Mouse (Mus musculus): ENCODE data around the gene Rpn1. TPM values are rescaled to one million over a fixed set of nuclear protein-coding genes. Genes with fewer than 3 reads are reported as not detected.
"Not testable (repeated sequence)": the region's sequence is repeated elsewhere in the genome, so short reads cannot be mapped to it uniquely, and the experiment has no call there.

Rpn1 gene
- polyA plus RNA-seq, 1 experiment from 2014 or later, result 468 TPM

DNA sequence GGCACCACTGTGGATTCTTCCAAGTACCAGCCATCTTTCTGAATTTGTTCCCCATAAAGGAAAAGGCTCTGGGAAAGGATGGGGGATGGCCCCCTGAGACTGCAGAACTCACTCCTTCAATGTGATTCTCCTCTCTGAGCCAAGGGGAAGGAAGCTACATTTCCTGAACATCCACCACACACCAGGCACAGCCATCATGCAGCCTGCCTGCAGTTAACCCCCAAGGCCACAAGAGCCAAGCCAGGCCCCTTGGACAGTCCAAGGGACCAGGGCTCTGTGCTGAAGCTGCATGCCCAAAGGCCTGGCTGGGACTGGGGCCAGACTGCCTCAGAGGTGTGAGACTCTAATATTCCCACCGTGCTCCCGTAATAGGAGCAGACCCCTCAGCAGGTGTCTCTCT is 37.5 kb downstream of the Rpn1 start:
- Histone ChIP-seq H3K36me3 (ENCODE audit: control insufficient read depth, insufficient read depth, low read length) (no peaks in the 10 kb centered on the region), H3K9me3 (replicated peaks; ENCODE audit: control insufficient read depth, low read length) (no peaks in the 10 kb centered on the region), H3K27me3 (ENCODE audit: control insufficient read depth, insufficient read depth, low read length) (no peaks in the 10 kb centered on the region), H3K4me3 (replicated peaks; ENCODE audit: low read length) (no peak overlapping the region), H3K27ac (ENCODE audit: low read length) (no peak overlapping the region), H3K4me2 (ENCODE audit: low read depth, low read length) (no peak overlapping the region), H3K4me1 (ENCODE audit: control insufficient read depth, insufficient read depth, low read length) (peaks cover 8% of the 10 kb centered on the region; the same call in 1 of the 2 replicates), H3K9ac (ENCODE audit: low read length) (no peak overlapping the region)
- ATAC-seq (ENCODE audit: insufficient read depth, low FRiP score), result no peak
- 75% methylated on average over 2 of the region's 2 CpGs for WGBS

DNA sequence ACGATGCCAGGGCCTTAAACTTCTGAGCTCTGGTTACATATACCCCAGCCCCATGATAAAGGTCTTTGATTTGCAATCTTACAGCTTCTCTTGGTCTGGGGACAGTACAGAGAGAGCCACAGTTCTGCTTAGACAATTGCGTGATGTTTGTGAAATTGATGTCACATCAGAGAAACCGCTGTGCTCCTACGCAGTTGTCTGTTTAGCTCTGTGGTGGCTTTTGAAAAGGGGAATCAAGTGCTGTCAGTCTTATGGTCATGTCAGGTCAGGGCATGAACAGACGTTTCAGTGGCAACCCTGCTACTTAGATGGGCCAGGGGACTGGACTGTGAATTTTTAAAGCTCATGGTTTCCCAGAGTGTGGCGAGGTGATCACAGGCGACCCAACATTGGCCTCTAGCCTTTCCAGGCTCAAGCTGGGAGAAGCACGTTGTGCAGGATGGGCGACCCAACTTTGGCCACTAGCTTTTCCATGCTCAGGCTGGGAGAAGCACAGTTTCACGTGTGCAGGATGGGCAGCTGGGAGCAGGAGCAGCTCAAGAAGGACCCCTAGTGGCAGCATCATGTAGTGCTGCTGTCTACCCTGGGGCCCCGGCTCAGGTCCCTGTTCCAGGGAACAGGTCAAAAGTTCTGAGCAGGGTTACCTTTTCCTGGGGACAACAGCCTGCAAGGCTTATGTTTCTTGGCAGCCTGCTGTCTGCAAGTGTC is 39.0 kb downstream of the Rpn1 start:
- WGBS, result 40% methylated on average over 11 of the region's 11 CpGs
- no peak overlapping the region; the same call in 1 of the 2 replicates for H3K9ac ChIP-seq (ENCODE audit: low read length)
- H3K27me3 ChIP-seq (ENCODE audit: control insufficient read depth, insufficient read depth, low read length), result no peaks in the 10 kb centered on the region
- H3K4me3 ChIP-seq (replicated peaks; ENCODE audit: low read length), result no peak overlapping the region
- H3K9me3 ChIP-seq (replicated peaks; ENCODE audit: control insufficient read depth, low read length), result no peaks in the 10 kb centered on the region
- no peaks in the 10 kb centered on the region for H3K36me3 ChIP-seq (ENCODE audit: control insufficient read depth, insufficient read depth, low read length)
- H3K4me2 ChIP-seq (ENCODE audit: low read depth, low read length), result peak overlapping the region; percentile 35; the same call in 1 of the 2 replicates
- peaks cover 8% of the 10 kb centered on the region; the same call in 1 of the 2 replicates for H3K4me1 ChIP-seq (ENCODE audit: control insufficient read depth, insufficient read depth, low read length)
- ATAC-seq (ENCODE audit: insufficient read depth, low FRiP score), result 0 out of 2 replicates have a peak, but pooled peaks have one; percentile 11
- no peak overlapping the region for H3K27ac ChIP-seq (ENCODE audit: low read length)

DNA sequence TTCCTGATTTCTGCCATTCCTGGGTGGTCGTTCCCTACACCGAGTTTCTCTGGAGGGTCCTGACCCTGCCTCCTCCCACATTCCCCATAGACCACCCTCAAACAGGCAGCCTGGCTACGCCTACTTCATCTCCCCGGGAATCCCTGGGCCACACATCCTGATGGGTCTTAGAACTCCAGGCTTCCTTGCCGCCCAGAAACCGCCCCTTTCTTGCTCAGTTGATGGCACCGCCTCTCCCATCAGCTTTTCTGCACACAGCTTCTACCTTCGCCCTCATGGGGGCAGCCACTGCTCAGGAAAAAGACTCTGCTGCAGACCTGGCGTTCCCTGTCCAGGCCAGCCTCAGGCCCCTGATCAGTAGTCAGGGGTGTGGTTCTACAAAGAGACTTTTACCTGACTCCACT is 39.6 kb downstream of the Rpn1 start:
- 2% methylated on average over 9 of the region's 9 CpGs for WGBS
- H3K27me3 ChIP-seq (ENCODE audit: control insufficient read depth, insufficient read depth, low read length), result no peaks in the 10 kb centered on the region
- peaks cover 8% of the 10 kb centered on the region; the same call in 1 of the 2 replicates for H3K4me1 ChIP-seq (ENCODE audit: control insufficient read depth, insufficient read depth, low read length)
- H3K4me3 ChIP-seq (replicated peaks; ENCODE audit: low read length), result no peak overlapping the region
- H3K9me3 ChIP-seq (replicated peaks; ENCODE audit: control insufficient read depth, low read length), result no peaks in the 10 kb centered on the region
- no peak overlapping the region for H3K27ac ChIP-seq (ENCODE audit: low read length)
- peak overlapping the region; percentile 35; the same call in 1 of the 2 replicates for H3K4me2 ChIP-seq (ENCODE audit: low read depth, low read length)
- H3K9ac ChIP-seq (ENCODE audit: low read length), result 0 out of 2 replicates have a peak overlapping the region, but pooled peaks have one; percentile 3
- H3K36me3 ChIP-seq (ENCODE audit: control insufficient read depth, insufficient read depth, low read length), result no peaks in the 10 kb centered on the region
- ATAC-seq (ENCODE audit: insufficient read depth, low FRiP score), result peak; percentile 91

DNA sequence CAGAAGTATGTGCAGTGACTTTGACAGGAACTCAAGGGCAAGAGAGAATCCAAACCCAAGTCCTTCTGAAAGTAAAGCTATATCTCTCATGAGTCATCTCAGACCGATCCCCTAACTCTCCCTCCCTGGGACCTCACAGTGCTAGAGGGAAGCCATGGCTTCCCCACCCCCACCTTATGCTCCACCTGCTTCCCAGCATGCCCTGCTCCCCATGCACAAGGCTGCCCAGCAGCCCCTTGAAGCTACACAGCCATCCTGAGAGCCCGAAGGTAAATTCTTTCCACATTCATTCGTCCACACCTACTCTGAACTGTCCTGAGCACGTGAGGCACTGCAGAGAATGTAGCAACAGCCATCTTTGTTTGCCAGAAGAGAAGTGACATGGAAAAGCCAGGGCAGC is 40.3 kb downstream of the Rpn1 start:
- 74% methylated on average over 4 of the region's 4 CpGs for WGBS
- Histone ChIP-seq H3K4me2 (ENCODE audit: low read depth, low read length) (no peak overlapping the region), H3K9ac (ENCODE audit: low read length) (no peak overlapping the region), H3K4me1 (ENCODE audit: control insufficient read depth, insufficient read depth, low read length) (peaks cover 8% of the 10 kb centered on the region; the same call in 1 of the 2 replicates), H3K27ac (ENCODE audit: low read length) (no peak overlapping the region), H3K36me3 (ENCODE audit: control insufficient read depth, insufficient read depth, low read length) (no peaks in the 10 kb centered on the region), H3K4me3 (replicated peaks; ENCODE audit: low read length) (no peak overlapping the region), H3K9me3 (replicated peaks; ENCODE audit: control insufficient read depth, low read length) (no peaks in the 10 kb centered on the region), H3K27me3 (ENCODE audit: control insufficient read depth, insufficient read depth, low read length) (no peaks in the 10 kb centered on the region)
- ATAC-seq (ENCODE audit: insufficient read depth, low FRiP score), result 0 out of 2 replicates have a peak, but pooled peaks have one; percentile 11

DNA sequence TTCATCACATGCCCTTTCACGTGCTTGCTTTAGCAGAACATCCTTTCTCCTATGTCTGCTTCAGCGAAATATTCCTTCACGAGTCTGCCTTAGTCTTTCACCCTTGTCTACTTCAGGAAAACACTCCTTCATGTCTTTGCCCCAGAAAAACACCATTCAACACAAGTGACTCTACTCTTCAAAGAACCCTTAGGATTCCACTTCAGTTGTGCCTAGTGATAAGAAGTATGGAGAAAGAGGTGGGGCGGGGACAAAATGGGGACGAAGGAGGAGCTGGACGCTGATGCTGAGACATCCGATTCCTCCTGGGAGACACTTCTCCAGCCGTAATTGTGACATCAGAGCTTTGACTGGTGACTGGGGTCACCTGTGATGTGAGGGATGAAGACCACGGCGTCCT is 41.5 kb downstream of the Rpn1 start:
- not testable (repeated sequence) for H3K9ac ChIP-seq (ENCODE audit: low read length); ATAC-seq (ENCODE audit: insufficient read depth, low FRiP score); H3K4me3 ChIP-seq (replicated peaks; ENCODE audit: low read length); H3K9me3 ChIP-seq (replicated peaks; ENCODE audit: control insufficient read depth, low read length); H3K4me2 ChIP-seq (ENCODE audit: low read depth, low read length); H3K4me1 ChIP-seq (ENCODE audit: control insufficient read depth, insufficient read depth, low read length); H3K27ac ChIP-seq (ENCODE audit: low read length); H3K27me3 ChIP-seq (ENCODE audit: control insufficient read depth, insufficient read depth, low read length); H3K36me3 ChIP-seq (ENCODE audit: control insufficient read depth, insufficient read depth, low read length)
- 83% methylated on average over 10 of the region's 10 CpGs for WGBS

DNA sequence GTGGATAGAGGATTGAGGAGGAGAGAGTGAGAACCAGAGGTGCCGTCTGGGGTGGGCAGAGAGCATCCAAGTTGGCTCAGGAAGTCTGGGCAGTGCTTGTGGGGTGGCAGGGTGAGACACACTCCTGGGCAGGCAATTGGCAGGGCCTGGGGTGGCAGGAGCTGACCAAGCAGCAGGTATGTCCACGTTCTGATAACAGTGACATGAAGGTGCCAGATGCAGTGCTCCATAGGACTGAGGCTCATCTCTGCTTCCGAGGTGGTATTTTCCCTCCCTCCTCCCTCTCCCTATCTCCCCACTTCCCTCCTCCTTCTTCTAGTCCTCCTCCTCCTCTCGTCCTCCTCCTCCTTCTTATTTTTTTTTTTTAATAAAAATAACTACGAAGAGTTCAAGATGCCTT is 47.2 kb downstream of the Rpn1 start:
- no peak overlapping the region for H3K9ac ChIP-seq (ENCODE audit: low read length)
- no peak overlapping the region for H3K4me3 ChIP-seq (replicated peaks; ENCODE audit: low read length)
- ATAC-seq (ENCODE audit: insufficient read depth, low FRiP score), result no peak
- H3K9me3 ChIP-seq (replicated peaks; ENCODE audit: control insufficient read depth, low read length), result no peaks in the 10 kb centered on the region
- H3K4me2 ChIP-seq (ENCODE audit: low read depth, low read length), result no peak overlapping the region
- H3K27ac ChIP-seq (ENCODE audit: low read length), result no peak overlapping the region
- no peaks in the 10 kb centered on the region for H3K36me3 ChIP-seq (ENCODE audit: control insufficient read depth, insufficient read depth, low read length)
- no peaks in the 10 kb centered on the region for H3K27me3 ChIP-seq (ENCODE audit: control insufficient read depth, insufficient read depth, low read length)
- H3K4me1 ChIP-seq (ENCODE audit: control insufficient read depth, insufficient read depth, low read length), result no peaks in the 10 kb centered on the region
- 27% methylated on average over 5 of the region's 5 CpGs for WGBS

DNA sequence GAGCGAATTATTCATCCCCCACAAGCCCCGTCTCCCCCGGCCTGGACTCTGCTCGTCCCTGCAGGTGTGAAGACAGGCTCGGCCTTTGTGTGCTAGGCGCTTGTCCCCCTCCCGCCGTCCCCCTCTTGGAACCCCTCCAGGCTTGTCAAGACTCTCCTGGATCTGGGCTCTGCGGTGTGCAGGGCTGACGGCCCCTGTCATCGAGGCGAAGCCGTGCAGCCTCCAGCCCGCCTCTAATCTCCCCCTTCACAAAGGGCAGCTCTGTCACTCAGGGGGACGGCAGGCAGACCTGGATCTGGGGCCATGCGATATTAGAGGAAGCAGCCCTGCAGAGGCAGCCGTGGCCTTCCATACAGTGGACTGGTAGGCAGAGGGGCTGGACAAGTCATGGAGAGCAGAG is 47.8 kb downstream of the Rpn1 start:
- H3K4me1 ChIP-seq (ENCODE audit: control insufficient read depth, insufficient read depth, low read length), result peaks cover 4% of the 10 kb centered on the region; the same call in 1 of the 2 replicates
- H3K4me3 ChIP-seq (replicated peaks; ENCODE audit: low read length), result 0 out of 2 replicates have a peak overlapping the region, but pooled peaks have one; percentile 4
- no peak overlapping the region for H3K27ac ChIP-seq (ENCODE audit: low read length)
- H3K36me3 ChIP-seq (ENCODE audit: control insufficient read depth, insufficient read depth, low read length), result no peaks in the 10 kb centered on the region
- 4% methylated on average over 17 of the region's 17 CpGs for WGBS
- ATAC-seq (ENCODE audit: insufficient read depth, low FRiP score), result peak; percentile 46; the same call in 1 of the 2 replicates
- no peaks in the 10 kb centered on the region for H3K27me3 ChIP-seq (ENCODE audit: control insufficient read depth, insufficient read depth, low read length)
- H3K9ac ChIP-seq (ENCODE audit: low read length), result no peak overlapping the region
- H3K9me3 ChIP-seq (replicated peaks; ENCODE audit: control insufficient read depth, low read length), result no peaks in the 10 kb centered on the region
- H3K4me2 ChIP-seq (ENCODE audit: low read depth, low read length), result peak overlapping the region; percentile 28; the same call in 1 of the 2 replicates

DNA sequence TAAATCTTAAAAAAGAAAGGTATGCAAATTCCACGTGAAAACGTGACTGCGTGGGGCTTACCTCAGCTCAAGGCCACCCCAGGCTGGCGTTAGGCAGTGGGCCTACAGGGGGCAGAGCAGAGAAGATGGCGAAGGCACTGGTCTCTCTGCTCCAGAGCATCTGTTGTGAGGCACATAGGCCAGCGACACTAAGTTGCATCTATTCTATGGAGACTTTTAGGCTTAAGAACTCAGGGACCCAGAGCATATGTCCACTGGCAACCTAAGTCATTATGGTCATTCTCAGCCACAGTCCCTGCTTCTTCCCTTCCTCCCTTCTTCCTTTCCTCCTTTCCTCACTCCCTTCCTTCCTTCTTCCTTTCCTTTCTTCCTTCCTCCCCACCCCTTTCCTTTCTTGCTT is 48.8 kb downstream of the Rpn1 start:
- Histone ChIP-seq H3K27me3 (ENCODE audit: control insufficient read depth, insufficient read depth, low read length) (no peaks in the 10 kb centered on the region), H3K9me3 (replicated peaks; ENCODE audit: control insufficient read depth, low read length) (no peaks in the 10 kb centered on the region), H3K4me1 (ENCODE audit: control insufficient read depth, insufficient read depth, low read length) (peaks cover 4% of the 10 kb centered on the region; the same call in 1 of the 2 replicates), H3K9ac (ENCODE audit: low read length) (no peak overlapping the region), H3K36me3 (ENCODE audit: control insufficient read depth, insufficient read depth, low read length) (no peaks in the 10 kb centered on the region), H3K4me3 (replicated peaks; ENCODE audit: low read length) (no peak overlapping the region), H3K27ac (ENCODE audit: low read length) (no peak overlapping the region), H3K4me2 (ENCODE audit: low read depth, low read length) (no peak overlapping the region)
- WGBS, result 83% methylated on average over 6 of the region's 6 CpGs
- ATAC-seq (ENCODE audit: insufficient read depth, low FRiP score), result no peak

DNA sequence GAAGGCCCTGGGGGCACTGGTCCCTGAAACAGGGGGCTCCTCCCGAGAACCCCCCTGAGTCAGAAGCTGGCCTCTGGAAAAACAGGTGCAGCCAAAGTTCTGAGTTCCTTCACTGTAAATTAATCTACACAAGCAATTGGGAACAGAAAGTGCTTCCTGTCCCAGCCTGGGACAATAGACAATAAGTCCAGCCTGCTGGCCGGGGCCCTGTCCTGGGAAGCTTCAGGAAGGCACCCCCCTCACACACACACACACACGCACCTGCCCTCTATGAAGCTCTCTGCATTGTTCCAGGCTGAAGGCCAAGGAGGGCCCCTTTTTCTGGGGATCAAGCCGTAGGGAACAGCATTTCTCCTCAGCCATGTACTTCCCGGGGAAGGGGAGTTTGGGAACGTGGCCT is 49.6 kb downstream of the Rpn1 start:
- no peak overlapping the region for H3K27ac ChIP-seq (ENCODE audit: low read length)
- peaks cover 4% of the 10 kb centered on the region; the same call in 1 of the 2 replicates for H3K4me1 ChIP-seq (ENCODE audit: control insufficient read depth, insufficient read depth, low read length)
- H3K27me3 ChIP-seq (ENCODE audit: control insufficient read depth, insufficient read depth, low read length), result no peaks in the 10 kb centered on the region
- WGBS, result 64% methylated on average over 6 of the region's 6 CpGs
- H3K4me3 ChIP-seq (replicated peaks; ENCODE audit: low read length), result no peak overlapping the region
- no peaks in the 10 kb centered on the region for H3K36me3 ChIP-seq (ENCODE audit: control insufficient read depth, insufficient read depth, low read length)
- no peak overlapping the region for H3K4me2 ChIP-seq (ENCODE audit: low read depth, low read length)
- no peak overlapping the region for H3K9ac ChIP-seq (ENCODE audit: low read length)
- peak; percentile 42; the same call in 1 of the 2 replicates for ATAC-seq (ENCODE audit: insufficient read depth, low FRiP score)
- no peaks in the 10 kb centered on the region for H3K9me3 ChIP-seq (replicated peaks; ENCODE audit: control insufficient read depth, low read length)
